Mouse (Mus musculus): Measurements from ENCODE around the gene Nr1h3.

Nr1h3 gene

DNA sequence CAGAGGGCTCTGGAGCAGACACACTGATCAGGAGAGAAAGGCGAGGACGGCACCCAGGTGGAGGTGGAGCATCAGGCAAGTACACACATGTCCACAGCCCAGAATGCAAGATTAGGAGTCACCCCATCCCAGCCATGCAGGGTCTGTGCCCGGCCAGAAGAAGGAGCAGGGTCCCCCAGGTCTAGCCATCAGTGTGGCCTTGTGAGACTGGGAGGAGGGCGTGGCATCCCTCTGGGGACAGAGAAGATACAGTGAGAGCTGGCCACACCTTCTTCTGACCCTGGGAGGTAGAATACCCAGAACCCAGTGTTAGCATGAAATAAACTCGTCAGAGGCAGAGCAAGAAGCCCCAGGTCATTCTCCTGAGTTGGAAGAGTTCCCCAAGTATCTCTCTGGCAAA lies 63.3 kb downstream of the Nr1h3 start:
- DNase-seq (ENCODE audit: low read depth): no peak

GRCm38 (mm10) chr2:91137481-91137880 lies 65.2 kb downstream of the Nr1h3 start:
- no peak for DNase-seq (ENCODE audit: low read depth)

DNA sequence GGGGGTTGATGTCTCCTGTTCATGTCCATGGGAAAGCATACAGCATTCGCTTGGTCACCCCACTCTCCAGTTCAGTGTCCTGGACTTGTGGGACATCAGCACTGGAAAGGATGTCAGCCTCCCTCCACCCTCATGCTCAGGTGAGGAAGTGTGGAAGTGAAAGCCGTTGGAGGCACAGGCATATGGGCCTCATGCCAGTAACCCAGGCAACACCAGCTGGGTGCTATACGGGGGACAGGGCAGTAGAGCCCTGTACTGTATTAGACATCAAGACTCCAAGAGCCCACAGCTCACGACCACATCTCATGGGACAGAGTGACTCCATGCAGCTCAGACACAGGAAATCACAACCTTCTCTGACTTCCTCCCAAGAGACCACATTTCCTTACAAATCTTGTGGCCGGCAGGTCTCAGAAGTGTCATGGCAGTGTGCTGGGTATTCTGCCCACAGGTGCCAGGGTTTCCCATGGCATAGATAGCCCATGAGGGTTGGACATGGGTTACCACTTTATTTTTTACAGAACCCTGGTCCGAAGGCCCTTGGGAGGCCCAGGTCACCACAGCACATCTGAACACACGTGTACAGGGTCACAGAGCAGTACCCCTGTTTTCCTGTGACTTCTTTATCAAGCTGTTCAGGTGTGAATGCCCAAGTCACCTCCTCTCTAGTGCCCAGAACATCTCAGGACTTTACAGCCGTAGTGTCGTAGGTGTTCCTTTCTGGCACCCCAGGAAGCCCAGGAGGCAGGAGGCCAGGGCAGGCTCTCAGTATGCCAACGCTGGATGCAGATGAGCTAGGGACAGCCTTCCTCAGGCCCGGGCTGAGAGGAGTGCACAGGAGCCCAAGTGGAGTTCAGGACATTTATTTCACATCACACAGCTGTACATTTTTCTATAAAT lies 65.9 kb downstream of the Nr1h3 start:
- no peak for DNase-seq (ENCODE audit: low read depth)

Data from induced T-regulatory cell, adult 2 months (primary cell).